Mouse (Mus musculus) lung, adult 2 months (tissue): Measurements from ENCODE around the gene Naif1.

Experiments used
- CTCF ChIP-seq: fragments of 200-500 bp; IDR thresholded peaks from 2 replicates; pipeline ENCODE4 v1.5.1; 2011; ENCODE audit warnings: mild to moderate bottlenecking, low read length, control low read depth; ENCODE audit not compliant: insufficient read depth
- POLR2A ChIP-seq: fragments of 200-500 bp; IDR thresholded peaks from 2 replicates; pipeline ENCODE4 v1.6.1; 2011; ENCODE audit warnings: low read depth, mild to moderate bottlenecking, control low read depth, low read length, borderline replicate concordance; ENCODE audit errors: extremely low read depth

GRCm38 (mm10) chr2:32439177-32439576, 11.1 kb upstream of the Naif1 start:
- no peak for TF ChIP-seq POLR2A
- no peak for TF ChIP-seq CTCF
